Mouse (Mus musculus) liver, embryonic 14.5 days (tissue): ENCODE measurements around the gene Susd3. TPM values are rescaled to one million over a fixed set of nuclear protein-coding genes. Genes with fewer than 3 reads are reported as not detected.
A peak's percentile ranks its signal among the peaks of the same experiment; 100 is the strongest.

Experiments used
- ATAC-seq: fragments of 200-750 bp; cut with Nextera tagmentation; 2 replicates; pipeline ENCODE4 v1.8.0; 2017; ENCODE audit warnings: moderate number of reproducible peaks, mild to moderate bottlenecking, moderate library complexity; ENCODE audit not compliant: insufficient read depth
- DNase-seq, 3 experiments: peaks; one replicate each; pipeline ENCODE4 v3.0.0-alpha.2; 2012 to 2013; ENCODE audit warnings: low read depth in 3 of 3, low spot score in 3 of 3
- H3K27ac ChIP-seq: fragments of 300-500 bp; sonication (generic); 2 replicates; pipeline ENCODE4 v1.5.1; 2014; ENCODE audit warnings: moderate library complexity, mild to moderate bottlenecking, control low read depth, inconsistent platforms
- H3K27me3 ChIP-seq: fragments of 300-500 bp; sonication (generic); 2 replicates; pipeline ENCODE4 v1.6.1; 2014; ENCODE audit warnings: mild to moderate bottlenecking, low read length, moderate library complexity; ENCODE audit not compliant: control insufficient read depth, insufficient read depth
- H3K36me3 ChIP-seq: fragments of 300-500 bp; sonication (generic); replicated peaks from 2 replicates; pipeline ENCODE4 v1.6.1; 2014; ENCODE audit warnings: low read depth; ENCODE audit not compliant: control insufficient read depth, insufficient read depth
- H3K4me1 ChIP-seq, 2 experiments: fragments of 200-500 bp in 1 of 2; fragments of 300-500 bp in 1 of 2; sonication (generic) in 1 of 2; replicated peaks; 2 replicates each; pipeline ENCODE4 v1.6.1; 2012 to 2014; ENCODE audit warnings: antibody characterized with exemption in 1 of 2, inconsistent platforms in 1 of 2, low read length in 1 of 2; ENCODE audit not compliant: control insufficient read depth in 2 of 2, insufficient read depth in 2 of 2
- H3K4me2 ChIP-seq: fragments of 300-500 bp; sonication (generic); 2 replicates; pipeline ENCODE4 v1.6.1; 2014; ENCODE audit warnings: low read depth, mild to moderate bottlenecking, control low read depth, moderate library complexity
- H3K4me3 ChIP-seq, 2 experiments: fragments of 200-500 bp in 1 of 2; fragments of 300-500 bp in 1 of 2; sonication (generic) in 1 of 2; 2 replicates each; pipeline ENCODE4 v1.5.1; 2012 to 2014; ENCODE audit warnings: low read depth in 2 of 2, low read length in 2 of 2, mild to moderate bottlenecking in 2 of 2, control low read depth in 1 of 2, inconsistent platforms in 1 of 2, moderate library complexity in 1 of 2; ENCODE audit not compliant: insufficient read depth in 1 of 2
- H3K9ac ChIP-seq: fragments of 300-500 bp; sonication (generic); replicated peaks from 2 replicates; pipeline ENCODE4 v1.6.1; 2014; ENCODE audit warnings: mild to moderate bottlenecking, control low read depth, moderate library complexity
- H3K9me3 ChIP-seq: fragments of 300-500 bp; sonication (generic); 2 replicates; pipeline ENCODE4 v1.6.1; 2016; ENCODE audit warnings: low read length, mixed read lengths; ENCODE audit not compliant: control insufficient read depth
- CTCF ChIP-seq: IDR thresholded peaks from 2 replicates; pipeline ENCODE4 v1.5.1; 2016; ENCODE audit warnings: antibody characterized with exemption, low read depth, control low read depth
- EP300 ChIP-seq: IDR thresholded peaks from 2 replicates; pipeline ENCODE4 v1.6.1; 2016; ENCODE audit warnings: antibody characterized with exemption, low read depth
- WGBS: fragments of 180-500 bp; shearing (Covaris S2); extraction: QIAGEN DNeasy Blood & Tissue Kit; methylation state at CpG from one replicate; pipeline ENCODE4 v1.1.7; 2014; ENCODE audit not compliant: insufficient replicate concordance; 5-methylcytosine and 5-hydroxymethylcytosine counted together
- polyA plus RNA-seq, 2 experiments: library from polyadenylated mRNA; depleted of rRNA in 1 of 2; stranded (reverse) in 1 of 2; unstranded in 1 of 2; fragments of >200 nt; fragmentation: Nextera tagmentation in 1 of 2; extraction: Ambion mirVana in 1 of 2; gene quantifications; 2 replicates each; pipeline versions ENCODE4 v1.2.1 to v1.2.3; 2012 to 2014

Susd3 gene
- polyA plus RNA-seq, 2 experiments = 1.1 to 1.2 TPM

GRCm38 (mm10) chr13:49242321-49243065 is 6.0 kb downstream of the Susd3 start:
- H3K4me3 ChIP-seq = no peak overlapping the region
- H3K27ac ChIP-seq = no peak overlapping the region
- H3K9ac ChIP-seq = no peak overlapping the region
- DNase-seq = peak in 2 of 3 experiments; percentile 26 to 34
- WGBS = 21% methylated on average over 9 of the region's 9 CpGs
- H3K4me1 ChIP-seq = peaks cover 0 to 22% of the 10 kb centered on the region in 2 experiments
- TF ChIP-seq EP300 (no peak), CTCF (no peak)
- no peaks in the 10 kb centered on the region for H3K9me3 ChIP-seq
- no peaks in the 10 kb centered on the region for H3K36me3 ChIP-seq
- H3K4me2 ChIP-seq = no peak overlapping the region
- ATAC-seq = peak; percentile 83
- peaks cover 7% of the 10 kb centered on the region for H3K27me3 ChIP-seq

GRCm38 (mm10) chr13:49238737-49239136 is 9.8 kb downstream of the Susd3 start:
- ATAC-seq = no peak
- Histone ChIP-seq H3K4me3 (no peak overlapping the region), H3K27ac (no peak overlapping the region), H3K27me3 (no peaks in the 10 kb centered on the region), H3K9me3 (no peaks in the 10 kb centered on the region), H3K9ac (no peak overlapping the region), H3K4me1 (peaks cover 0 to 16% of the 10 kb centered on the region in 2 experiments; a peak in 3 of 4 replicates), H3K36me3 (no peaks in the 10 kb centered on the region), H3K4me2 (no peak overlapping the region)
- TF ChIP-seq CTCF = no peak
- TF ChIP-seq EP300 = no peak
- no peak for DNase-seq
- WGBS = 80% methylated on average over 8 of the region's 8 CpGs

- Histone ChIP-seq H3K27ac (no peak overlapping the region), H3K4me1 (peaks cover 0 to 7% of the 10 kb centered on the region in 2 experiments; a peak in 2 of 4 replicates), H3K36me3 (no peaks in the 10 kb centered on the region), H3K9ac (no peak overlapping the region), H3K9me3 (no peaks in the 10 kb centered on the region), H3K4me3 (no peak overlapping the region), H3K27me3 (no peaks in the 10 kb centered on the region), H3K4me2 (no peak overlapping the region)
- ATAC-seq (no peak), DNase-seq (no peak)
- WGBS = 81% methylated on average over 8 of the region's 8 CpGs
- TF ChIP-seq CTCF = no peak
- TF ChIP-seq EP300 = no peak
These were observed 10.9 kb downstream of the Susd3 start for GRCm38 (mm10) chr13:49237617-49238016.

- no peaks in the 10 kb centered on the region for H3K4me1 ChIP-seq
- H3K27me3 ChIP-seq = no peaks in the 10 kb centered on the region
- ATAC-seq (no peak), DNase-seq (no peak)
- no peak overlapping the region for H3K9ac ChIP-seq
- H3K4me3 ChIP-seq = no peak overlapping the region
- WGBS = 78% methylated on average over 4 of the region's 4 CpGs
- 0 out of 2 replicates have a peak, but pooled peaks have one; percentile 24 for TF ChIP-seq CTCF
- TF ChIP-seq EP300 = no peak
- no peak overlapping the region for H3K4me2 ChIP-seq
- H3K9me3 ChIP-seq = no peaks in the 10 kb centered on the region
- H3K36me3 ChIP-seq = no peaks in the 10 kb centered on the region
- H3K27ac ChIP-seq = no peak overlapping the region
These were observed 13.8 kb downstream of the Susd3 start for GRCm38 (mm10) chr13:49234711-49235110.

DNA sequence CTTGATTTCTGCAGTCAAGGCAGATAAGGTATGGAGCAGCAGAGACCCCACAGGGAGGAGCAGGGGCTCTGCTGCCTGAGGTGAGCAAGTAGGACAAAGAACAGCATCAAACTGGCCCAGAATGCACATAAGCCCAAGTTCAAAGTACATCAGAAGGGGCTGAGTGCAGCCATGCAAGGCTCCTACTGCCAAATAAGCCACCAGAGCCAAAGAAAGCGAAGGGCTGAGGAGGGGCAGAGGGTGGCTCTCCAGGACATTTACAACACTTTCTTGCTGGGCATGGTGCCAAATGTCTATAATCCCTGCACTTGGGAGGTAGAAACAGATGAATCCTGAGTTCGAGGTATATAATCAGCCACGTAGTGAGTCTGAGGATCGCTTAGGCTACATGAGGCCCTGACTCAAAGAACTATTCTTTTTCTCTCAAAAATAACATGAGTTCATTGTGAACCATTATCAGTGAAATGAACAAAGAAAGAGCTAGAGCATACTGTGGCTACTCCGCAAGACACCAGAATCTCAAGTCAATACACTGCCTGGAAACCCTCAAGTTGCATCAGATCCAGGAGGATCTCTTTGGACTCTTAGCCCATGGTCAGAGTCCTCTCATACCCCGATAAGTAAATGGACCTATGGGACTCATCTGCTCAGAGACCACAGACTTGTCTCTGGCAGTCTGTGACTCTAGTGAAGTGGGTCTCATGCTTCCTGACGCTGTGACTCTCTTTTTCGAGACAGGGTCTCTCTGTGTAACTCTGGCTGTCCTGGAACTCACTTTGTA is 14.5 kb downstream of the Susd3 start:
- 83% methylated on average over 8 of the region's 8 CpGs for WGBS
- TF ChIP-seq EP300 (no peak), CTCF (no peak)

More for the DNA sequence above, 14.5 kb downstream of the Susd3 start:
- Histone ChIP-seq H3K27me3 (no peaks in the 10 kb centered on the region), H3K36me3 (no peaks in the 10 kb centered on the region), H3K9ac (no peak overlapping the region), H3K27ac (no peak overlapping the region), H3K4me2 (no peak overlapping the region), H3K4me1 (no peaks in the 10 kb centered on the region), H3K9me3 (no peaks in the 10 kb centered on the region), H3K4me3 (no peak overlapping the region)
- no peak for DNase-seq
- no peak for ATAC-seq
